Mouse (Mus musculus) Patski (cell line): ENCODE results near the gene Snx15. TPM values are rescaled to one million over a fixed set of nuclear protein-coding genes. Genes with fewer than 3 reads are reported as not detected.
"Not testable (repeated sequence)": the region's sequence is repeated elsewhere in the genome, so short reads cannot be mapped to it uniquely, and the experiment has no call there.

Experiments used
- ATAC-seq: fragments of 100-300 bp; one replicate; pipeline ENCODE4 v1.8.0; 2021
- CTCF ChIA-PET: fragments of 350-600 bp; sonication (Branson Sonifier 250); formaldehyde crosslinking; loops from one replicate; lab custom pipeline; 2022; ENCODE audit warnings: inconsistent platforms; lab: Charles Lee
- POLR2A ChIA-PET: fragments of 350-600 bp; sonication (Branson Sonifier 250); formaldehyde crosslinking; loops from one replicate; lab custom pipeline; 2022; ENCODE audit warnings: antibody characterized with exemption, inconsistent platforms; lab: Charles Lee
- DNase-seq: peaks from one replicate; pipeline ENCODE4 v3.0.0-alpha.2; 2011; ENCODE audit warnings: low read depth, low spot score
- H3K27me3 ChIP-seq: fragments of 371-371 bp; one replicate; pipeline ENCODE4 v1.5.1; 2021
- CTCF ChIP-seq: fragments of 100-300 bp; IDR thresholded peaks from one replicate; pipeline ENCODE4 v1.5.1; 2021
- in situ Hi-C: fragments of 300-500 bp; cut with MboI; formaldehyde crosslinking; loops from 3 replicates; pipeline ENCODE4 v1.11.1; 2018; ENCODE audit warnings: low pct_unique_long_range_greater_than_20kb, mixed read lengths
- polyA plus RNA-seq: library from polyadenylated mRNA; unstranded; gene quantifications from one replicate; pipeline ENCODE4 v1.2.3, GENCODE M21; 2021

Gene Snx15
- polyA plus RNA-seq, 1 experiment from 2014 or later, result 40.4 TPM

DNA sequence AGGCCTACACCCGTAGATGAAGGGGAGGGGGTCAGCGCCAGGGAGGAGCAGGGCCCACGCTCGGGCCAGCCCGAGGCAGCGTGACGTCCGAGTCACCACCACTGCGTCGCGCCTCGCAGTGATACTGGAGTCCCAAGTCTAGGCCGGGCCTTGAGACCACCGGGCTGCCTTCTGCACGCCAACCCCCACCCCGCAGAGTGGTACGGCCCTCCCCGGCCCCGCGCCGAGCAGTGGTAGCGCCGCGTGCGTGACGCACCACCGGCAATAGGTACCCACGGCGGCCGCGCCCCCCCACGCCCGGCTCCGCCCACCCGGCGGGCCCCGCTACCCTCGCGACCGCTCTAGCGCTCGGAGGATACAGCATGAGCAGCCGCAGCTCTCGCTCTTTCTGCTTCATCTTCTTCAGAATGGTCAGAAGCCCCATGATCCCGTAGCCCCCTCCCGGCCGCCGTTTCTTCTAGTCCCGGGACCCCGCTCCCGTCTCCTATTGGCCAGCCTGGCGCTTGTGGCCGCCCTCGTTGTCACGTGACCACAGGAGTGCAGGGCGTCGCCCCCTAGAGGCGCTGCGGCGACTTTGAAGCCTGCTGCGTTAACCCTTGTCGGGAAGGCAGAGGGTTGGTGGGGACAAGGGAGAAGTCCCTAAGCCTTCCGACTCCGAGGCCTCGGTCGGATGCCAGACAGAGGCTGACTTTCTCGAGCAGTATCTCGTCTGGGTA, 12.7 kb upstream of the Snx15 start, which contains the start of gene Batf2:
Gene Batf2 (plus strand): TSS at position 306 of the 716 bp plus-strand sequence.
- no peaks in the 10 kb centered on the region for H3K27me3 ChIP-seq
- peak; percentile 48 for ATAC-seq
- CTCF ChIA-PET, result interaction anchor here (0.8 to 2.6 kb wide), 17 partner anchors 9 to 194 kb away, joined by 3 to 19 read pairs (median 4); partner anchors contain the start of genes Gpha2, Men1, Ppp2r5b and Snx15
- peak; percentile 83 for DNase-seq
- POLR2A ChIA-PET, result interaction anchor here (0.8 to 2.5 kb wide), 3 partner anchors 13 to 94 kb away, joined by 4 to 16 read pairs (median 4); partner anchors contain the start of genes Ppp2r5b and Snx15
- in situ Hi-C loops, result no loop called here
- TF ChIP-seq CTCF, result no peak

DNA sequence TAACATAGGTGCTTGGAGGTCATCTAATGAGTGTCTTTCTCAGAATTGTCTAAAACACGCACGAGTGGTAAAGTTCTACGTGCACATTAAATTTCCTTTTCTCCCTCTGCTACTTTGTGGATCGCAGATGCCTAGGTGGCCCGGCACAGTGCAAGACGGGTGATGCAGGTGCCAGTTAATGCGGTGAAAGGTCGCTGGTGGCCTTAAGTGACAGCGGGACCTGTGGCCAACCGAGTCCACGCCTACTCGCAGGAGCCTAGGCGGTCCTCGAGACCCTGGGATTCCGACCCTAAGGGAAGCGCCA, 12.2 kb upstream of the Snx15 start:
- ATAC-seq, result no peak
- no peaks in the 10 kb centered on the region for H3K27me3 ChIP-seq

DNA sequence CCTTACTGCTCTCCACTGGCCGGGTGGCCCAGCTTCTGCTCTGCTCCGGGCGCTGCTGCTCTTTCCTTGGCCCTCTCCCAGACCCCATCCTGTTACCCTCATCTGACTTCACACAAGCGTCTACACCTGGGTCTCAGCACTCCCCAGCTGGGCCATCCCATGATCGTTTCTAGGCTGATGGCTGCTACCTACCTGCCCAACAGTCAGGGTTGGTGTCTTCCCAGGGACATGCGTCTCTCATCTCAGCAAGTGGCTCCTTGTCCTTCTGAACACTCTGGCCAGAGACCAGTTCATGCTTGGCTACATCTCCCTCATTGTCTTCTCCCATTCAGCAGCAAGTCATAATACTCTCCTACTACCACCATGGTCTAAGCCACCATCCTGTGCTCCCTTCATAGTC, 11.6 kb upstream of the Snx15 start:
- CTCF ChIA-PET, result no interaction called here
- TF ChIP-seq CTCF, result no peak
- ATAC-seq (no peak), DNase-seq (no peak)
- in situ Hi-C loops, result no loop called here
- POLR2A ChIA-PET, result interaction anchor here (0.6 to 2.5 kb wide), 2 partner anchors 77 to 96 kb away, joined by 4 to 16 read pairs; partner anchors contain the start of gene Ppp2r5b
- H3K27me3 ChIP-seq, result no peaks in the 10 kb centered on the region

More for the DNA sequence above, 12.2 kb upstream of the Snx15 start:
- in situ Hi-C loops, result no loop called here
- CTCF ChIA-PET, result interaction anchor here (2.6 kb wide), 1 partner anchor 13 kb away, joined by 19 read pairs; the partner anchor contains the start of gene Snx15
- POLR2A ChIA-PET, result interaction anchor here (2.5 kb wide), 1 partner anchor 95 kb away, joined by 16 read pairs; the partner anchor contains the start of gene Ppp2r5b
- DNase-seq, result no peak
- no peak for TF ChIP-seq CTCF

- no peak for TF ChIP-seq CTCF
- CTCF ChIA-PET, result interaction anchor here (1.4 to 1.5 kb wide), 2 partner anchors 69 to 118 kb away, joined by 3 to 6 read pairs; no protein-coding TSS in a partner anchor
- ATAC-seq (peak; percentile 58), DNase-seq (peak; percentile 72)
- no peaks in the 10 kb centered on the region for H3K27me3 ChIP-seq
- POLR2A ChIA-PET, result no interaction called here
- in situ Hi-C loops, result no loop called here
Observed at GRCm38 (mm10) chr19:6136397-6136796, 8.3 kb upstream of the Snx15 start.

DNA sequence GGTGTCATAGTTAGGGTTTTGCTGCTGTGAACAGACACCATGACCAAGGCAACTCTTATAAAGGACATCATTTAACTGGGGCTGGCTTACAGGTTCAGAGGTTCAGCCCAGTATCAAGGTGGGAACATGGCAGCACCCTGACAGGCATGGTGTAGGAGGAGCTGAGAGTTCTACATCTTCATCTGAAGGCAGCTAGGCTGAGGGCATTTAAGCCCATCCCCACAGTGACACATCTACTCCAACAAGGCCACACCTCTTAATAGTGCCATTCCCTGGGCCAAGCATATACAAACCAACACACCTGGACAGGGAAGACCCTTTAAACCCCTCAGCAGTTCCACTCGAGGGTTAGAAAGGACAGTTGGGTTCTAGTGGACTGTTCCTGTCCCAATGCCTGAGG, 5.1 kb upstream of the Snx15 start:
- POLR2A ChIA-PET, H3K27me3 ChIP-seq, ATAC-seq, in situ Hi-C loops, DNase-seq: not testable (repeated sequence)
- CTCF ChIA-PET, result interaction anchor here (4.0 kb wide), 1 partner anchor 9 kb away, joined by 14 read pairs; the partner anchor contains the start of genes Arl2 and Batf2

DNA sequence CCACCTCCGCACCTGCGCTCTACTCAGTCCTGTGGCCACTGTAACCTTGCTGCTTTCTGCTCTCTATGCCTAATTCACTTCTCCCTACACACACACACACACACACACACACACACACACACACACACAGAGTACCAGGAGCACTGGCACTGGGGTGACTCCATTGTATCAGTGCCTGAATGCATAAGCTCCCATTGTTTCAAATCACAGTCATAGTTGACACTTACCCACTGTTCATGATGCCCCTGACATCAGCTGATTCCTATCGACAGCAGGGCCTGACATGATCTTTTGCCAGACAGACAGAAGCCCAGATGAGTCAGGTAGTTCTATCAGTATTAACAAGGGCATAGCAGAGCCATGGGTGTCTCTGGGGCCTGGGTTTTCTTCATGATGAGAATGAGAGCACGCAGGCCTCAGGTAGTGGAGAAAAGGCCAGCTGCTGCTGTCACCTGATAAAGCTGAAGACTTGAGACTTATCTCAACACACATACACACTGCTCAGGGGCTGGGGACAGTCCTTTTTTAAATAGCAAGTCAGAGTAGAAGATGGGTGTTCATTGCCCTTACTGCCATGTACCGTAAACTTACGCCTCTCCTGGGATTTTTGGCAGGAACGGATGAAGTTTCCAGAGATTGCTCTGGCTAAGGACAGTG, 4.2 kb upstream of the Snx15 start:
- H3K27me3 ChIP-seq, result no peaks in the 10 kb centered on the region
- DNase-seq (no peak), ATAC-seq (no peak)
- POLR2A ChIA-PET, result no interaction called here
- CTCF ChIA-PET, result interaction anchor here (4.0 kb wide), 1 partner anchor 10 kb away, joined by 14 read pairs; the partner anchor contains the start of genes Arl2 and Batf2
- TF ChIP-seq CTCF, result no peak
- in situ Hi-C loops, result no loop called here

DNA sequence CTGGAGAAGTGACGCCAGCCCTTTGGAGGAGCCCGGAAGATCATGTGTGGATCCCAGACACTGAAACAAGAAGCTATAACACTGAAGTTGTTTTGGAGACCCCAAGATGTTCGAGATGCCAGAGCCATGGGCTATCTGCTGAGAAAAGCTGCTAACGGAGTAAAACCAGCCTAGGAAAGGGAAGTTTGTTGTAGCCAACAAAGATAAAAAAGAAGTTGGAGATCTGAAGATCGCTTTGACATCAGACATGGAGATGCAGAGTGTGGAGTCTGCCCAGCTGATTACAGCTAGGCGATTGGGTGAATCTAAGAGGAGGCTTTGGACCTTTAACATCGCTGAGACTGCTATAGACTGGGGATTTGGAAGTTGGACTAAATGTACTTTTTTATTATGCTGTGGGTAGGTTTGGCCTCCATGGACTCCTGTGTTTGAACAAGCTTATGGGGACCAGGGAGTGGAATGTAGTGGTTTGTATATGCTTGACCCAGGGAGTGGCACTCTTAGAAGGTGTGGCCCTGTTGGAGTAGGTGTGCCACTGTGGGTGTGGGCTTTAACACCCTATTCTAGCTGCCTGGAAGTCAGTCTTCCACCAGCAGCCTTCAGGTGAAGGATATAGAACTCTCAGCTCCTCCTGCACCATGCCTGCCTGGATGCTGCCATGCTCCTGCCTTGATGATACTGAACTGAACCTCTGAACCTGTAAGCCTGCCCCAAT, 2.5 kb upstream of the Snx15 start:
- ATAC-seq, DNase-seq, in situ Hi-C loops, POLR2A ChIA-PET, H3K27me3 ChIP-seq: not testable (repeated sequence)
- CTCF ChIA-PET, result interaction anchor here (4.0 kb wide), 1 partner anchor 11 kb away, joined by 14 read pairs; the partner anchor contains the start of genes Arl2 and Batf2

DNA sequence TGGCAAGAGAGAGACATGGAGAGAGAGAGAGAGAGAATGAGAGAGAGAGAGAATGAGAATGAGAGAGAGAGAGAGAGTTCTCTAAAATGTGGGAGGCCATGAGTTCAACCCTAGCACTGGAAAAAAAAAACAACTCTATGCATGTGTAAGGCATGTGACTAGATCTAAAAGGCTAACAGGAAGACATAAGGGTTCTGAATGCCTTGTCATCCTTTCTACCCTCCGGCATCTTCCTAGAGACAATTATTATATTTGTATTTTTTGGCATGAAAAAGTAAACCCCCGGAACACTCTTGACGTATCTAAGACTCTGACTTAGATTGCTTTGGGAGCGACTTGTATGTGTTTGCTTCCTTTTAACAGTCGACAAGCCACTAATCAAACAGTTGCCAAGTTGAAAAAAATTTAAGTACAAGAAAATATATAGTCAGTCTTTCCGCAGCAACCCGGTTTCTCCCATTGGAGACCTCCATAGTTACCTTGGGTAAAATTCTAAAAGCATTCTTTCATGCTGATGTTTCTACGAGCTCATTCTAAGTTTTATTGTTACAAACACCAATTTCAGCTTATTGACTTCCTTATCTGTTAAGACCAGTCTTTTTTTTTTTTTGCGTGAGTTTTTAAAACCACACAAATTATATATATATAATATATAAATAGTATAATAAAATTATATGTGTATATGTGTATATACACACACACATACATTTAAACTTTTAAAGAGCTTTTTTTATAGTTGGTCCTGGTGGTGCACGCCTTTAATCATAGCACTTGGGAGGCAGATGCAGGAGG, 1.1 kb downstream of the Snx15 start:
- ATAC-seq (no peak), DNase-seq (no peak)
- no peaks in the 10 kb centered on the region for H3K27me3 ChIP-seq
- no peak for TF ChIP-seq CTCF
- ChIA-PET CTCF (interaction anchor here (0.6 to 3.9 kb wide), 6 partner anchors 15 to 164 kb away, joined by 3 to 19 read pairs (median 3); partner anchors contain the start of genes Arl2 and Batf2), POLR2A (interaction anchor here (1.0 to 1.6 kb wide), 7 partner anchors 9 to 154 kb away, joined by 3 to 4 read pairs (median 3); partner anchors contain the start of genes Arl2 and Batf2)
- in situ Hi-C loops, result loop anchor here (5.0 kb wide), 1 partner anchor 165 kb away; the partner anchor contains the start of gene Pola2

GRCm38 (mm10) chr19:6126289-6126688, 1.8 kb downstream of the Snx15 start:
- no peak for DNase-seq
- CTCF ChIA-PET, result interaction anchor here (3.9 kb wide), 1 partner anchor 15 kb away, joined by 19 read pairs; the partner anchor contains the start of genes Arl2 and Batf2
- TF ChIP-seq CTCF, result peak; percentile 88
- no peaks in the 10 kb centered on the region for H3K27me3 ChIP-seq
- POLR2A ChIA-PET, result no interaction called here
- ATAC-seq, result no peak
- in situ Hi-C loops, result loop anchor here (5.0 kb wide), 1 partner anchor 164 kb away; the partner anchor contains the start of gene Pola2
